Mouse (Mus musculus) fat pad, adult 2 months (tissue): ENCODE results near the gene Nkap.
"Not testable (repeated sequence)": the region's sequence is repeated elsewhere in the genome, so short reads cannot be mapped to it uniquely, and the experiment has no call there.

Source experiments
- DNase-seq: peaks from one replicate; pipeline ENCODE4 v3.0.0-alpha.2; 2011; ENCODE audit warnings: low read depth, low spot score; ENCODE audit errors: extremely low read depth

Gene Nkap

GRCm38 (mm10) chrX:37157839-37158238, 31.2 kb downstream of the Nkap start:
- DNase-seq, result no peak

GRCm38 (mm10) chrX:37161169-37161568, 34.6 kb downstream of the Nkap start:
- DNase-seq, result no peak

GRCm38 (mm10) chrX:37163115-37163514, 36.5 kb downstream of the Nkap start:
- peak; percentile 28 for DNase-seq

GRCm38 (mm10) chrX:37167085-37167484, 40.5 kb downstream of the Nkap start:
- DNase-seq, result no peak

DNA sequence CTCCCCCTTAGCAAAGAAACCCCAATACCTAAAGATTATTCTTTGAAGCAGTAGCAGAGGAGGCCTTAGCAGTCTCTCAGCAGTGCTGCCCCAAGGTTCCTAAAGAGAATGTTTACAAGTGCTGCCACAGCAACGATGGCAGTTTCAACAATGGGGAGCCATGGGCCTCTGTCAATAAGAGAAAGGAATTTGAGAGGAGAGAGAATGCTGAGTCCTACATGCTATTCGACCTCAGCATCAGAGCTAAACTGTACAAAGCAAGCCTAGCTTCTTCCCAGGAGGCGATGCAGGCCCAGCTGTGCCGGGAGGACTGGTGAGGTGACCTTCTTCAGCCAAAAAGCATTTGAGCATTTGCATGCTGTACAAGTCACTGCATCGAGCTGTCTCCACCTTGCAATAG, 42.1 kb downstream of the Nkap start, which contains the start of gene Akap14:
TSS of gene Akap14 (minus strand) at position 101 of the 400 bp plus-strand sequence.
- DNase-seq, result no peak

- not testable (repeated sequence) for DNase-seq
Measured at GRCm38 (mm10) chrX:37184401-37184800, 57.8 kb downstream of the Nkap start.

DNA sequence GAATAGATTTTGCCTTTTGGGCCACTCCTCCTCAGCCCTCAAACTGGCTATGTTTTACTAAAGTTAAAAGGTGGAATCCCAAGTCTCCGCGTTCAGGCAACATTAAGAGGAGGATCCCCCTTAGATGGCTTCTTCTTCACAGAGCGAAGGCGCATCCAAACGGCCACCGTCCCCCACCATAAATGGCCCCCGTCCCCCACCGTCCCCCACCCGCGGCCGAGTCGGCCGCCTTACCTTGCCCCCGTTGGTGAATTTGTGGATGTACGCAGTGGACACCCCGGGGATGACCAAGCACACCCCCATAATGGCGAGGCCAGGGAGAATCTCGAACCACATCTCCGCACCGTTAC, 64.1 kb downstream of the Nkap start:
- DNase-seq, result no peak

- DNase-seq, result no peak
Measured at GRCm38 (mm10) chrX:37191105-37191743, 64.6 kb downstream of the Nkap start, which contains the start of the genes Ndufa1 and Rnf113a1. Gene Ndufa1 (minus strand): TSS chrX:37191163. Gene Rnf113a1 (plus strand): TSS chrX:37191245.

DNA sequence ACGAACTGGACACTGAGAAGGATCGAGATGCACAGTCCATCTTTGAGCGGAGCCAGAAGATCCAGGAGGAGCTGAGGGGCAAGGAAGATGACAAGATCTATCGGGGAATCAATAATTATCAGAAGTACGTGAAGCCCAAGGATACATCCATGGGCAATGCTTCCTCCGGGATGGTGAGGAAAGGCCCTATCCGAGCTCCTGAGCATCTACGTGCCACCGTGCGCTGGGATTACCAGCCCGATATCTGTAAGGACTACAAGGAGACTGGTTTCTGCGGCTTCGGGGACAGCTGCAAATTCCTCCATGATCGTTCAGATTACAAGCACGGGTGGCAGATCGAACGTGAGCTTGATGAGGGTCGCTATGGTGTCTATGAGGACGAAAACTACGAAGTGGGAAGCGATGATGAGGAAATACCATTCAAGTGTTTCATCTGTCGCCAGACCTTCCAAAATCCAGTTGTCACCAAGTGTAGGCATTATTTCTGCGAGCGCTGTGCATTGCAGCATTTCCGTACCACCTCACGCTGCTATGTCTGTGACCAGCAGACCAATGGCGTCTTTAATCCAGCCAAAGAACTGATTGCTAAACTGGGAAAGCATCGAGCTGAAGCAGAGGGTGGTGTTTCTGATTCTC, 65.3 kb downstream of the Nkap start:
- DNase-seq, result no peak

GRCm38 (mm10) chrX:37198676-37199075, 72.1 kb downstream of the Nkap start:
- DNase-seq, result no peak
